Mouse (Mus musculus) ovary, adult 18-20 months (tissue): ENCODE measurements around the gene Ins1.

ENCODE experiments used
- DNase-seq: peaks from one replicate; pipeline ENCODE4 v3.0.0; 2022; ENCODE audit warnings: low spot score, mixed read lengths

The Ins1 gene

DNA sequence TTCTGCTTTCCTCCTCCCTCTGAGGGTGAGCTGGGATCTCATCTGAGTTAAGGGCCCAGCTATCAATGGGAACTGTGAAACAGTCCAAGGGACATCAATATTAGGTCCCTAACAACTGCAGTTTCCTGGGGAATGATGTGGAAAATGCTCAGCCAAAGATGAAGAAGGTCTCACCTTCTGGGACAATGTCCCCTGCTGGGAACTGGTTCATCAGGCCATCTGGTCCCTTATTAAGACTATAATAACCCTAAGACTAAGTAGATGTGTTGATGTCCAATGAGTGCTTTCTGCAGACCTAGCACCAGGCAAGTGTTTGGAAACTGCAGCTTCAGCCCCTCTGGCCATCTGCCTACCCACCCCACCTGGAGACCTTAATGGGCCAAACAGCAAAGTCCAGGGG, at the start of gene Ins1:
Gene Ins1, plus strand, starts transcription at position 301 of the 400 bp plus-strand sequence.
- DNase-seq = no peak
